8 mouse cellular contexts compared by ENCODE assay signal in the genomic region with DNA sequence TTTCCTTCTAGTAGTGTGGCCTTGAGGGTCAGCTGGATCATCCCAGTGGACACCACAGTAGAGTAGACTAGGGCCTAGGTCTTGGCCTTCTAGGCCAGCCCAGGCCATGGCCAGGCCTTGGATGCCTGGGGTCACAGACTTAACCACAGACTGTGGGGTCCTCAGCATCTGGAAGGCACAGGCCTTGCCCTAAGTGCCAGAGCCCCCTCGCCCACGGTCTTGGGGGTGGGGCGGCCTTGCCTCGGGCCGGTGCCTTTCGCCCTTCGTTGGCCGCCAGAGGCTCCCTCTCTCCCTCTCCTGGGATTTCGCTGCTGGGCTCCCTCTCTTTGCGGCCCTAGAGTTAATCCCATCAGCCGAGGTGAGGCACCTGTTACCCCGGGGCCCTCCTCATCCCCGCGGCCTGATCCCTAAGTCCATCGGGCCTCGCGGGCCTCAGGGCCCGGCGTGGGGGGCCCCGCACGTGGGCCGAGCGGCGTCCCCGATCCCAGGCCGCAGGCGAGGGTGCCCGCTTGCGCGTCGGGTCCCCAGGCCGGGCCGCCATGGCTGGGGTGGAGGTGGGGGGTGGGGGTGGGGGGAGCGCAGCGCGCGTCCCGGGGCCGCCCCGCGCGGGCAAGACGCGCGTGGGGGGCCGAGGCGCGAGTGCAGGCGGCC. TPM values are rescaled to one million over a fixed set of nuclear protein-coding genes. Genes with fewer than 3 reads are reported as not detected.
A peak's percentile ranks its signal among the peaks of the same experiment; 100 is the strongest.
DNase-seq lines count a peak whose midpoint lies in the region; ATAC-seq lines count a peak whose summit lies in the region.

TSS of gene Ppp1r9a (plus strand) at position 244 of the 651 bp plus-strand sequence.

- H3K36me3 ChIP-seq in forebrain, embryonic 14.5 days (ENCODE audit: control insufficient read depth, insufficient read depth, low read length) = no peaks in the 10 kb centered on the region
- no peaks in the 10 kb centered on the region for H3K36me3 ChIP-seq in neural tube, embryonic 15.5 days

- peak within 1 kb of the TSS; percentile 75 for H3K4me2 ChIP-seq in forebrain, embryonic 14.5 days (ENCODE audit: low read length)
- H3K4me2 ChIP-seq in neural tube, embryonic 15.5 days = peak within 1 kb of the TSS; percentile 75

- intact Hi-C loops in heart, postnatal 25 days (cut with DNase I) = loop anchor here (5.0 to 10.0 kb wide), 4 partner anchors 180 to 480 kb away; partner anchors contain the start of gene Asb4

- WGBS in forebrain, embryonic 14.5 days = 1% methylated on average over 27 of the region's 49 CpGs
- under 1% methylated on average over 33 of the region's 49 CpGs for WGBS in neural tube, embryonic 15.5 days

- no peaks in the 10 kb centered on the region for H3K27me3 ChIP-seq in forebrain, embryonic 14.5 days (replicated peaks; ENCODE audit: control insufficient read depth, insufficient read depth, low read length)
- H3K27me3 ChIP-seq in neural tube, embryonic 15.5 days (replicated peaks) = no peaks in the 10 kb centered on the region

- peaks cover 7% of the 10 kb centered on the region; the same call in 1 of the 2 replicates for H3K4me1 ChIP-seq in forebrain, embryonic 14.5 days (ENCODE audit: control insufficient read depth, insufficient read depth, low read length)
- peaks cover 37% of the 10 kb centered on the region for H3K4me1 ChIP-seq in neural tube, embryonic 15.5 days

- peak within 1 kb of the TSS; percentile 96 for H3K27ac ChIP-seq in forebrain, embryonic 14.5 days (ENCODE audit: low read depth, low read length)
- H3K27ac ChIP-seq in neural tube, embryonic 15.5 days (replicated peaks) = peak within 1 kb of the TSS; percentile 97

- H3K9me3 ChIP-seq in forebrain, embryonic 14.5 days (replicated peaks; ENCODE audit: control insufficient read depth, low read length) = no peaks in the 10 kb centered on the region
- no peaks in the 10 kb centered on the region for H3K9me3 ChIP-seq in neural tube, embryonic 15.5 days (replicated peaks)

- peak; percentile 74 for DNase-seq in ZHBTc4 (ENCODE audit: low read depth, low spot score)
- peak; percentile 46 for DNase-seq in cerebellum, adult 11 months
- peak; percentile 56 for DNase-seq in forebrain, embryonic 14.5 days (ENCODE audit: low spot score)
- peak; percentile 28 for DNase-seq in heart, postnatal 25 days (ENCODE audit: low spot score)
- peak in 1 of 2 experiments; percentile 39 for DNase-seq in layer of hippocampus, adult 18-20 months (ENCODE audit: low spot score in 2 of 2)
- peak; percentile 58 to 66 for DNase-seq in lung, adult 18-20 months
- no peak for DNase-seq in thymus, postnatal 25 days

- peak within 1 kb of the TSS; percentile 98 for H3K9ac ChIP-seq in forebrain, embryonic 14.5 days (ENCODE audit: low read length)
- peak within 1 kb of the TSS; percentile 89 for H3K9ac ChIP-seq in neural tube, embryonic 15.5 days (replicated peaks)

- H3K4me3 ChIP-seq in forebrain, embryonic 14.5 days (ENCODE audit: low read depth, low read length) = peak within 1 kb of the TSS; percentile 73
- H3K4me3 ChIP-seq in neural tube, embryonic 15.5 days (replicated peaks) = peak within 1 kb of the TSS; percentile 80

- ATAC-seq in forebrain, embryonic 14.5 days = peak; percentile 64
- ATAC-seq in neural tube, embryonic 15.5 days (ENCODE audit: low FRiP score) = peak; percentile 43

RNA-seq across cellular contexts. Expression of gene Ppp1r9a, which starts in this region (rescaled TPM):
- polyA plus RNA-seq in forebrain, embryonic 14.5 days (2014; fragmentation: Nextera tagmentation; extraction: Ambion mirVana) = 21.3 and 29.0 TPM in 2 replicates
- 10 to 100 TPM; 11.8 to 12.7 TPM for total RNA-seq in heart, postnatal 25 days (2021)
- 100 to 1,000 TPM; 161 TPM for total RNA-seq in layer of hippocampus, adult 18-20 months (2021)
- polyA plus RNA-seq in neural tube, embryonic 15.5 days (2015; fragmentation: Nextera tagmentation; extraction: Ambion mirVana) = 34.3 and 38.9 TPM in 2 replicates

Comparison
In these comparisons a context has a peak if more than half of its experiments do, and no peak if none do; other contexts are left out.
1. RNA of gene Ppp1r9a (total RNA-seq): 161 TPM in layer of hippocampus, adult 18-20 months; 11.8 to 12.7 TPM in heart, postnatal 25 days; every median in the first group is over 10 times any median in the second.